Mouse (Mus musculus) olfactory bulb, adult 2 months (tissue): ENCODE data around the gene Vmn1r157.
"Not testable (repeated sequence)": the region's sequence is repeated elsewhere in the genome, so short reads cannot be mapped to it uniquely, and the experiment has no call there.

Experiments
- CTCF ChIP-seq: fragments of 200-500 bp; IDR thresholded peaks from 2 replicates; pipeline ENCODE4 v1.5.1; 2012; ENCODE audit warnings: low read depth, mild to moderate bottlenecking, low read length, moderate library complexity; ENCODE audit not compliant: insufficient read depth
- POLR2A ChIP-seq: fragments of 200-500 bp; IDR thresholded peaks from 2 replicates; pipeline ENCODE4 v1.6.1; 2012; ENCODE audit warnings: mild to moderate bottlenecking, low read depth, low read length, moderate library complexity; ENCODE audit not compliant: insufficient read depth

GRCm38 (mm10) chr7:22775981-22776380 lies 14.5 kb downstream of the Vmn1r157 start:
- TF ChIP-seq CTCF, POLR2A: not testable (repeated sequence)
